Mouse (Mus musculus): Measurements from ENCODE around the gene Serinc5.
"Not testable (repeated sequence)": the region's sequence is repeated elsewhere in the genome, so short reads cannot be mapped to it uniquely, and the experiment has no call there.

Gene Serinc5

GRCm38 (mm10) chr13:92665008-92665407 lies 54.1 kb downstream of the Serinc5 start:
- no peak for DNase-seq (ENCODE audit: low read depth)

- no peak for DNase-seq (ENCODE audit: low read depth)
Measured at GRCm38 (mm10) chr13:92668214-92668985, 57.5 kb downstream of the Serinc5 start.

- no peak for DNase-seq (ENCODE audit: low read depth)
Measured at GRCm38 (mm10) chr13:92671727-92672126, 60.8 kb downstream of the Serinc5 start.

GRCm38 (mm10) chr13:92674676-92675075 lies 63.8 kb downstream of the Serinc5 start:
- no peak for DNase-seq (ENCODE audit: low read depth)

GRCm38 (mm10) chr13:92675308-92675707 lies 64.4 kb downstream of the Serinc5 start:
- no peak for DNase-seq (ENCODE audit: low read depth)

GRCm38 (mm10) chr13:92675897-92676584 lies 65.2 kb downstream of the Serinc5 start:
- DNase-seq (ENCODE audit: low read depth), result no peak

- DNase-seq (ENCODE audit: low read depth), result no peak
Measured at GRCm38 (mm10) chr13:92677656-92678055, 66.8 kb downstream of the Serinc5 start.

GRCm38 (mm10) chr13:92679661-92680060 lies 68.8 kb downstream of the Serinc5 start:
- no peak for DNase-seq (ENCODE audit: low read depth)

- DNase-seq (ENCODE audit: low read depth), result no peak
Measured at GRCm38 (mm10) chr13:92681541-92681940, 70.7 kb downstream of the Serinc5 start.

GRCm38 (mm10) chr13:92682833-92683232 lies 71.9 kb downstream of the Serinc5 start:
- no peak for DNase-seq (ENCODE audit: low read depth)

GRCm38 (mm10) chr13:92683464-92683863 lies 72.6 kb downstream of the Serinc5 start:
- no peak for DNase-seq (ENCODE audit: low read depth)

GRCm38 (mm10) chr13:92684310-92684709 lies 73.4 kb downstream of the Serinc5 start:
- no peak for DNase-seq (ENCODE audit: low read depth)

- DNase-seq (ENCODE audit: low read depth), result no peak
Measured at GRCm38 (mm10) chr13:92685273-92685672, 74.4 kb downstream of the Serinc5 start.

GRCm38 (mm10) chr13:92687151-92687550 lies 76.3 kb downstream of the Serinc5 start:
- not testable (repeated sequence) for DNase-seq (ENCODE audit: low read depth)

GRCm38 (mm10) chr13:92689061-92689460 lies 78.2 kb downstream of the Serinc5 start:
- no peak for DNase-seq (ENCODE audit: low read depth)

- no peak for DNase-seq (ENCODE audit: low read depth)
Measured at GRCm38 (mm10) chr13:92693866-92694550, 83.1 kb downstream of the Serinc5 start.

GRCm38 (mm10) chr13:92696491-92696939 lies 85.6 kb downstream of the Serinc5 start:
- DNase-seq (ENCODE audit: low read depth), result no peak

GRCm38 (mm10) chr13:92697141-92697540 lies 86.2 kb downstream of the Serinc5 start:
- no peak for DNase-seq (ENCODE audit: low read depth)

- no peak for DNase-seq (ENCODE audit: low read depth)
Measured at GRCm38 (mm10) chr13:92698781-92699180, 87.9 kb downstream of the Serinc5 start.

- DNase-seq (ENCODE audit: low read depth), result no peak
Measured at GRCm38 (mm10) chr13:92699395-92699794, 88.5 kb downstream of the Serinc5 start.

GRCm38 (mm10) chr13:92702035-92702434 lies 91.1 kb downstream of the Serinc5 start:
- no peak for DNase-seq (ENCODE audit: low read depth)

GRCm38 (mm10) chr13:92703241-92704027 lies 92.5 kb downstream of the Serinc5 start:
- no peak for DNase-seq (ENCODE audit: low read depth)
